Mouse (Mus musculus): ENCODE results near the gene Cotl1. TPM values are rescaled to one million over a fixed set of nuclear protein-coding genes. Genes with fewer than 3 reads are reported as not detected.

The Cotl1 gene
- polyA plus RNA-seq, 1 experiment from 2014 or later = 219 TPM

Other genes with a start within 250 kb of the Cotl1 start
- 15.8 and 16.7 TPM in 2 replicates for gene Taf1c, start 235.3 kb downstream of the Cotl1 start, polyA plus RNA-seq (2016; fragmentation: Nextera tagmentation; extraction: Ambion mirVana)
- gene Adad2, start 227.8 kb downstream of the Cotl1 start, polyA plus RNA-seq (2016; fragmentation: Nextera tagmentation; extraction: Ambion mirVana) = 0.10 TPM in 2 replicates
- gene Kcng4, start 204.9 kb downstream of the Cotl1 start, polyA plus RNA-seq (2016; fragmentation: Nextera tagmentation; extraction: Ambion mirVana) = 0.10 and 0.18 TPM in 2 replicates
- gene Wfdc1, start 174.2 kb downstream of the Cotl1 start, polyA plus RNA-seq (2016; fragmentation: Nextera tagmentation; extraction: Ambion mirVana) = 0.82 and 1.6 TPM in 2 replicates
- 0.33 and 0.55 TPM in 2 replicates for gene Atp2c2, start 140.5 kb downstream of the Cotl1 start, polyA plus RNA-seq (2016; fragmentation: Nextera tagmentation; extraction: Ambion mirVana)
- 11.6 and 12.1 TPM in 2 replicates for gene Tldc1, start 62.1 kb downstream of the Cotl1 start, polyA plus RNA-seq (2016; fragmentation: Nextera tagmentation; extraction: Ambion mirVana)
- 10.8 and 10.9 TPM in 2 replicates for gene Klhl36, start 21.7 kb upstream of the Cotl1 start, polyA plus RNA-seq (2016; fragmentation: Nextera tagmentation; extraction: Ambion mirVana)
- gene Usp10, start 69.8 kb upstream of the Cotl1 start, polyA plus RNA-seq (2016; fragmentation: Nextera tagmentation; extraction: Ambion mirVana) = 137 and 142 TPM in 2 replicates
- not detected in 2 replicates for gene Gm20388, start 70.3 kb upstream of the Cotl1 start, polyA plus RNA-seq (2016; fragmentation: Nextera tagmentation; extraction: Ambion mirVana)
- gene Crispld2, start 151.9 kb upstream of the Cotl1 start, polyA plus RNA-seq (2016; fragmentation: Nextera tagmentation; extraction: Ambion mirVana) = 5.2 and 5.6 TPM in 2 replicates

Measured in neural tube, embryonic 12.5 days (tissue).